Mouse (Mus musculus) ES-E14 (cell line): ENCODE data around the gene Zfp60. TPM values are rescaled to one million over a fixed set of nuclear protein-coding genes. Genes with fewer than 3 reads are reported as not detected.

Experiments
- DNase-seq: peaks from one replicate; pipeline ENCODE4 v3.0.0-alpha.2; 2013; ENCODE audit warnings: low read depth, low spot score
- H3K27ac ChIP-seq: 2 replicates; pipeline ENCODE4 v1.5.1; 2012; ENCODE audit warnings: low read depth, mild to moderate bottlenecking, low read length, moderate library complexity, mixed read lengths; ENCODE audit not compliant: poor library complexity, insufficient read depth, severe bottlenecking
- H3K36me3 ChIP-seq: 2 replicates; pipeline ENCODE4 v1.6.1; 2012; ENCODE audit warnings: mild to moderate bottlenecking, low read length, moderate library complexity, mixed read lengths; ENCODE audit not compliant: control insufficient read depth, poor library complexity, insufficient read depth, severe bottlenecking
- H3K4me1 ChIP-seq, 2 experiments: fragments of 150-350 bp in 1 of 2; sonication (generic) in 1 of 2; 2 replicates each; pipeline ENCODE4 v1.6.1; 2012; ENCODE audit warnings: low read length in 2 of 2, mild to moderate bottlenecking in 1 of 2, mixed read lengths in 1 of 2; ENCODE audit not compliant: control insufficient read depth in 2 of 2, insufficient read depth in 2 of 2, poor library complexity in 1 of 2
- H3K4me3 ChIP-seq, 2 experiments: fragments of 150-350 bp in 1 of 2; sonication (generic) in 1 of 2; 2 replicates each; pipeline ENCODE4 v1.5.1; 2012; ENCODE audit warnings: low read length in 2 of 2, low read depth in 1 of 2, mild to moderate bottlenecking in 1 of 2, mixed read lengths in 1 of 2; ENCODE audit not compliant: insufficient read depth in 1 of 2, poor library complexity in 1 of 2, severe bottlenecking in 1 of 2
- H3K9ac ChIP-seq: 2 replicates; pipeline ENCODE4 v1.6.1; 2012; ENCODE audit warnings: low read depth, mild to moderate bottlenecking, low read length, mixed read lengths; ENCODE audit not compliant: poor library complexity, insufficient read depth, severe bottlenecking
- H3K9me3 ChIP-seq: fragments of 150-350 bp; sonication (generic); 2 replicates; pipeline ENCODE4 v1.6.1; 2012; ENCODE audit warnings: low read depth, mild to moderate bottlenecking, low read length; ENCODE audit not compliant: control insufficient read depth, insufficient read depth
- CHD2 ChIP-seq: IDR thresholded peaks from 2 replicates; pipeline ENCODE4 v1.6.1; 2014; ENCODE audit warnings: mild to moderate bottlenecking, low read depth, low read length, inconsistent platforms
- HCFC1 ChIP-seq: IDR thresholded peaks from 2 replicates; pipeline ENCODE4 v1.6.1; 2012; ENCODE audit warnings: low read length, inconsistent platforms, borderline replicate concordance; ENCODE audit not compliant: insufficient read depth
- MAFK ChIP-seq: IDR thresholded peaks from 2 replicates; pipeline ENCODE4 v1.6.1; 2014; ENCODE audit warnings: mild to moderate bottlenecking, low read depth, low read length, inconsistent platforms; ENCODE audit not compliant: insufficient read depth
- ZC3H11A ChIP-seq: IDR thresholded peaks from 2 replicates; pipeline ENCODE4 v1.6.1; 2012; ENCODE audit warnings: low read depth, mild to moderate bottlenecking, inconsistent platforms, low read length, borderline replicate concordance
- ZNF384 ChIP-seq: IDR thresholded peaks from 2 replicates; pipeline ENCODE4 v1.6.1; 2012; ENCODE audit warnings: low read depth, low read length, inconsistent platforms
- in situ Hi-C, 2 experiments: fragments of 600-800 bp; cut with MboI; formaldehyde crosslinking; loops; one replicate each; pipeline ENCODE4 v1.15.1; 2025; ENCODE audit warnings: low sequenced_read_pairs in 2 of 2, inconsistent platforms in 1 of 2; ENCODE audit not compliant: unreplicated experiment in 2 of 2
- total RNA-seq: library from RNA; depleted of rRNA; stranded (reverse); fragments of 300-350 nt; gene quantifications from 2 replicates; pipeline ENCODE4 v1.2.3, GENCODE M21; 2012

The Zfp60 gene
- total RNA-seq, 1 experiment, result 12.0 TPM

DNA sequence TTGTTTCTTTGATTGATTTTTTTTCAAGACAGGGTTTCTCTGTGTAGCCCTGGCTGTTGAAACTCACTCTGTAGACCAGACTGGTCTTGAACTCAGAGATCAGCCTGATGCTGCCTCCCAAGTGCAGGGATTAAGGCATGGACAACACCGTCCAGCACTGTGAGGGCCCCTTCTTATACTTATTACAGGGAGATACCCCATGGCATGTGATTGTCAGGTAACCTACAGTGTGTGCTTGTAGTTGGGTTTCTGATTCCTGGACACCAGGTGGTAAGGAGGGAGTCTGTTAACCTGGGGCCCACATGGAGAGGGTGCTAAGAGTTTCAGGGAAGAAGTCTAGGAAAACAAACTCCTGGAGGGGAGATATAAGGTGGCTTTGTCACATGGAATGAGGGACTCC, 44.1 kb upstream of the Zfp60 start:
- Histone ChIP-seq H3K4me3 (no peak overlapping the region), H3K27ac (no peak overlapping the region), H3K4me1 (peaks cover 0 to 4% of the 10 kb centered on the region in 2 experiments; a peak in 2 of 4 replicates), H3K9ac (no peak overlapping the region), H3K9me3 (no peaks in the 10 kb centered on the region), H3K36me3 (no peaks in the 10 kb centered on the region)
- in situ Hi-C loops, result loop anchor here in 1 of 2 experiments (25.0 kb wide), 1 partner anchor 400 kb away; no protein-coding TSS in a partner anchor
- TF ChIP-seq HCFC1, result no peak
- no peak for TF ChIP-seq MAFK
- TF ChIP-seq ZNF384, result no peak
- no peak for TF ChIP-seq CHD2
- no peak for TF ChIP-seq ZC3H11A
- no peak for DNase-seq

DNA sequence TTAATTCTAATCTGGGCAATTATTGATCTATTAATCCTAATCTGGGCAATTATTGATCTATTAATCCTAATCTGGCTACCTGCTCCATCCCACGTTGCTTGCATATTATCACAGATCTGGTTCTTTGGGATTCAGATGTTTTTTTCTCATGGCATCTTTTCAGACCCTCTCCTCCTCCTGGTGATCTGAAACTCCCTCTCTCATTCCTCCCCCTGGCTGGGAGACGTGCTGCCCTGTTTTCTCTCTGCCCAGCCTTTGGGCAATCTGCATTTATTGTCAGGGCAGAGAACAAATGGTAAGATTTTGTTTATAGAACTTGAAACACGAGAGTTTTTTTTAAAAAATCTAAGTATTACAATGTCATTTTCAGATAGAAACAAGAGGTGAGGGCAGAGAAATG, 43.4 kb upstream of the Zfp60 start:
- TF ChIP-seq ZC3H11A, result no peak
- TF ChIP-seq CHD2, result no peak
- no peak for TF ChIP-seq ZNF384
- TF ChIP-seq MAFK, result no peak
- no peak for TF ChIP-seq HCFC1
- in situ Hi-C loops, result loop anchor here in 1 of 2 experiments (25.0 kb wide), 1 partner anchor 401 kb away; no protein-coding TSS in a partner anchor
- Histone ChIP-seq H3K9me3 (no peaks in the 10 kb centered on the region), H3K9ac (no peak overlapping the region; the same call in 1 of the 2 replicates), H3K36me3 (no peaks in the 10 kb centered on the region), H3K4me3 (peak overlapping the region in 1 of 2 experiments; percentile 8; a peak in 1 of 4 replicates), H3K27ac (no peak overlapping the region), H3K4me1 (peaks cover 0 to 4% of the 10 kb centered on the region in 2 experiments; a peak in 2 of 4 replicates)
- DNase-seq, result no peak

DNA sequence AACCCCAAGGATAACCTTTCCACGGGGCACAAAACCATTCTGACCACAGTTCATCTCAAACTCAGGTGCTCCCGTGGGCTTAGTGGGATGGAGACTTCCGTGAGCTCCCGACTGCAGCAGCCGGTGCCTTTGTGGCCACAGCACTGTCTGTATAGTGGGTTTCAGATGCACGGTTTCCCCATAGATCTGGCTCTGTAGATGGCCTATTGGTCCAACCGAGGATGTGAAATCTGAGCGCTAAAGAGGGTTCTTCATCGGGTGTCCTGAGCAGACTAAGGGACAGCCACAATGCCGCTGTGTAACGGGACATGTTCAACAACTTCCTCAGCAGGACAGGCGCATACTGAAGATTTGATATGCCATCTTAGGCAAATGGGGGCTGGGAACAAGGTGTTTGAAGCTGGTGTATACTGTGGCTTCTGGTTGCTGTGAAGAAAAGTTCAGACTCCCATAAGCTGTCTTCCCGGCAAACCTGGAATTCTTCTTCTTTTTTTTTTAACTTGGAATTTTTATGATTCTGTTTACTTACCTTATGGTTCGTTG, 42.9 kb upstream of the Zfp60 start:
- in situ Hi-C loops, result loop anchor here in 1 of 2 experiments (25.0 kb wide), 1 partner anchor 401 kb away; no protein-coding TSS in a partner anchor
- TF ChIP-seq MAFK (no peak), ZC3H11A (no peak), HCFC1 (no peak), ZNF384 (no peak), CHD2 (no peak)
- H3K27ac ChIP-seq, result no peak overlapping the region; the same call in 1 of the 2 replicates

GRCm38 (mm10) chr7:27688815-27689612, 42.2 kb upstream of the Zfp60 start, which contains the start of gene Zfp607b:
TSS of gene Zfp607b (plus strand) at chr7:27689340.
- Histone ChIP-seq H3K4me1 (peaks cover 0 to 6% of the 10 kb centered on the region in 2 experiments; a peak in 2 of 4 replicates), H3K9ac (peak within 1 kb of the TSS; percentile 67), H3K4me3 (peak within 1 kb of the TSS; percentile 52 to 64), H3K27ac (peak within 1 kb of the TSS; percentile 0; the same call in 1 of the 2 replicates), H3K9me3 (no peaks in the 10 kb centered on the region), H3K36me3 (no peaks in the 10 kb centered on the region)
- in situ Hi-C loops, result loop anchor here in 1 of 2 experiments (25.0 kb wide), 1 partner anchor 402 kb away; no protein-coding TSS in a partner anchor
- peak; percentile 93 for DNase-seq
- TF ChIP-seq ZNF384 (no peak), HCFC1 (peak; percentile 93)

More for the DNA sequence above, 42.9 kb upstream of the Zfp60 start:
- Histone ChIP-seq H3K36me3 (no peaks in the 10 kb centered on the region), H3K4me1 (peaks cover 0 to 6% of the 10 kb centered on the region in 2 experiments; a peak in 2 of 4 replicates), H3K9me3 (no peaks in the 10 kb centered on the region), H3K9ac (peak overlapping the region; percentile 63), H3K4me3 (peak overlapping the region; percentile 52 to 64)
- DNase-seq, result no peak
